Mouse (Mus musculus) midbrain, postnatal 0 days (tissue): ENCODE data around the gene Arhgap40. TPM values are rescaled to one million over a fixed set of nuclear protein-coding genes. Genes with fewer than 3 reads are reported as not detected.

Experiments used
- ATAC-seq: fragments of 200-750 bp; cut with Nextera tagmentation; 2 replicates; pipeline ENCODE4 v1.8.0; 2017; ENCODE audit warnings: moderate number of reproducible peaks, mild to moderate bottlenecking, moderate TSS enrichment, moderate library complexity; ENCODE audit not compliant: low FRiP score
- DNase-seq: peaks from one replicate; pipeline ENCODE4 v3.0.0-alpha.2; 2015; ENCODE audit warnings: low spot score
- H3K27ac ChIP-seq: fragments of 300-500 bp; sonication (generic); 2 replicates; pipeline ENCODE4 v1.5.1; 2014; ENCODE audit warnings: low read depth, mild to moderate bottlenecking, low read length, mixed read lengths
- H3K27me3 ChIP-seq: fragments of 300-500 bp; sonication (generic); 2 replicates; pipeline ENCODE4 v1.6.1; 2014; ENCODE audit warnings: low read length, control low read depth, mixed read lengths; ENCODE audit not compliant: insufficient read depth
- H3K36me3 ChIP-seq: fragments of 300-500 bp; sonication (generic); 2 replicates; pipeline ENCODE4 v1.6.1; 2014; ENCODE audit warnings: low read length, control low read depth, mixed read lengths; ENCODE audit not compliant: insufficient read depth
- H3K4me1 ChIP-seq: fragments of 300-500 bp; sonication (generic); 2 replicates; pipeline ENCODE4 v1.6.1; 2014; ENCODE audit warnings: mild to moderate bottlenecking, control low read depth, antibody characterized with exemption, low read length, mixed read lengths; ENCODE audit not compliant: insufficient read depth
- H3K4me2 ChIP-seq: fragments of 300-500 bp; sonication (generic); 2 replicates; pipeline ENCODE4 v1.6.1; 2014; ENCODE audit warnings: low read depth, mild to moderate bottlenecking, low read length, mixed read lengths; ENCODE audit not compliant: poor library complexity, severe bottlenecking
- H3K4me3 ChIP-seq: fragments of 300-500 bp; sonication (generic); 2 replicates; pipeline ENCODE4 v1.5.1; 2014; ENCODE audit warnings: low read depth, mild to moderate bottlenecking, low read length, moderate library complexity
- H3K9ac ChIP-seq: fragments of 300-500 bp; sonication (generic); replicated peaks from 2 replicates; pipeline ENCODE4 v1.6.1; 2014; ENCODE audit warnings: mild to moderate bottlenecking, low read length, moderate library complexity, mixed read lengths; ENCODE audit not compliant: poor library complexity, severe bottlenecking
- H3K9me3 ChIP-seq: fragments of 300-500 bp; sonication (generic); 2 replicates; pipeline ENCODE4 v1.6.1; 2016; ENCODE audit warnings: low read length, control low read depth
- CTCF ChIP-seq: IDR thresholded peaks from 2 replicates; pipeline ENCODE4 v1.5.1; 2016; ENCODE audit warnings: antibody characterized with exemption, mild to moderate bottlenecking
- WGBS: fragments of 180-500 bp; shearing (Covaris S2); extraction: QIAGEN DNeasy Blood & Tissue Kit; methylation state at CpG from one replicate; pipeline ENCODE4 v1.1.7; 2014; 5-methylcytosine and 5-hydroxymethylcytosine counted together
- polyA plus RNA-seq: library from polyadenylated mRNA; unstranded; fragments of >200 nt; fragmentation: Nextera tagmentation; extraction: Ambion mirVana; gene quantifications from 2 replicates; pipeline ENCODE4 v1.2.1, GENCODE M21; 2015
- total RNA-seq: library from RNA; depleted of rRNA; stranded (reverse); fragments of >200 nt; gene quantifications from 2 replicates; pipeline ENCODE4 v1.2.3, GENCODE M21; 2014

Arhgap40 gene
- total and polyA plus RNA-seq, 2 experiments from 2014 or later, result 0.55 to 0.65 TPM

DNA sequence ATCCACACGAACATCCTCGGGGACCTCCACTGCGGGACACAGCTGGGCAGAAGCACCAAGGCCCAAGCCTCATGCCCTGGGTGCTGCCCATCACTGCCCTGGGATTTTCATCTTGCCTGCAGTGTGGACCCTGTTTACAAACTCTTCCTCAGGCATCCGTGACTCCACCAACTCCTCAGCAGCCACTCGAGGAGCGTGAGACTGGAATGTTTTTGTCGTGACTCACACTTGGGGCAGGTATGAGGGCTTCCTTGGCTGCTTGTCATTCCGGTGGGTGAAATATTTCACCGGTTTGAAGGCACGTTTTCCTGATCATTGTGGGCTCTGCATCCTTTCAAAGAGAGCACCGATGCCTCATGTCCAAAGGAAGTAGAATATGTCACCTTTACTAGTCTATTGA is 6.5 kb downstream of the Arhgap40 start:
- H3K27me3 ChIP-seq, result no peaks in the 10 kb centered on the region
- DNase-seq (no peak), ATAC-seq (no peak)
- no peaks in the 10 kb centered on the region for H3K9me3 ChIP-seq
- no peaks in the 10 kb centered on the region for H3K4me1 ChIP-seq
- no peak overlapping the region for H3K27ac ChIP-seq
- H3K9ac ChIP-seq, result no peak overlapping the region
- H3K4me2 ChIP-seq, result no peak overlapping the region
- 84% methylated on average over 11 of the region's 11 CpGs for WGBS
- no peak overlapping the region for H3K4me3 ChIP-seq
- no peaks in the 10 kb centered on the region; the same call in 1 of the 2 replicates for H3K36me3 ChIP-seq
- no peak for TF ChIP-seq CTCF

DNA sequence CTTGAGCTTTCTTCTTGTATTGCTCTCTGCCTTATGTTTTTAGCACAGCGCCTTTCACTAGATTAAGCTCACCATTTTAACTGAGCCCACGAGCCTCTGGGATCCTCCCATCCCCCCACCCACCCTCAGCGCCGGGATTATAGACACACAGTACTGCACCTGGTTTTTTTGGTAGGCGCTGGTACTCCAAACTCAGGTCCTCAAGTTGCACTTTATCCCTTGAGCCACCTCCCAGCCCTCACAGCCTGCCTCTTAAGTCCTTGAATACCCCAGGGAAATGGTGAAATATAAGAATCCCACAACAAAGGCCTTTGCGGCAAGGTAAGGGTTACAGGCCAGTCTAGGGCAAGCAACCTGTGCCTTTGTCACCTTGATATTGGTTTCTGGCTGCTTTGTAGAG is 7.2 kb downstream of the Arhgap40 start:
- no peak overlapping the region for H3K27ac ChIP-seq
- no peaks in the 10 kb centered on the region for H3K9me3 ChIP-seq
- H3K4me2 ChIP-seq, result no peak overlapping the region
- 83% methylated on average over 6 of the region's 6 CpGs for WGBS
- H3K4me3 ChIP-seq, result no peak overlapping the region
- H3K27me3 ChIP-seq, result no peaks in the 10 kb centered on the region
- no peak for DNase-seq
- TF ChIP-seq CTCF, result no peak
- H3K4me1 ChIP-seq, result no peaks in the 10 kb centered on the region
- no peak overlapping the region for H3K9ac ChIP-seq
- no peaks in the 10 kb centered on the region; the same call in 1 of the 2 replicates for H3K36me3 ChIP-seq
- no peak for ATAC-seq

DNA sequence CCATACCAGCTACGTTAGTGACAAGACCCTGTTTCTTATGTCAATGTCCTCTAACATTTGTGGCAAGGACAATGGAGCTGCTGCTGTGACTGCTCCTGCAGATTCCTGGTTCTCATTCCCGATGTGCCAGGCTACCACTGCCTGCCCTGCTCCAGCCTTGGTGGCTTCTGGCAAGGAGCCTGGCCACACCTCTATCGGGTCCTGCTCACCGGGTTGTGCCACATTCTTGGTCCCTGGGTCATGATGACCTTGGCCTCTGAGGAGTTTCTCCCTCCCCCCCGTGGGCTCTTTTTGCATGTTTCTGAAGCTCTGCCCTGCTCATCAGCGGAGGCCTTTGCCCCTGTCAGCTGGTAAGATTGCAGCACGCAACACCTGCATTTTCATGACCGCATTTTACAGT is 10.5 kb downstream of the Arhgap40 start:
- Histone ChIP-seq H3K9me3 (no peaks in the 10 kb centered on the region), H3K27ac (no peak overlapping the region), H3K4me1 (no peaks in the 10 kb centered on the region), H3K4me2 (no peak overlapping the region), H3K27me3 (no peaks in the 10 kb centered on the region), H3K9ac (no peak overlapping the region), H3K4me3 (no peak overlapping the region), H3K36me3 (no peaks in the 10 kb centered on the region; the same call in 1 of the 2 replicates)
- ATAC-seq, result no peak
- no peak for DNase-seq
- 81% methylated on average over 8 of the region's 8 CpGs for WGBS
- no peak for TF ChIP-seq CTCF

DNA sequence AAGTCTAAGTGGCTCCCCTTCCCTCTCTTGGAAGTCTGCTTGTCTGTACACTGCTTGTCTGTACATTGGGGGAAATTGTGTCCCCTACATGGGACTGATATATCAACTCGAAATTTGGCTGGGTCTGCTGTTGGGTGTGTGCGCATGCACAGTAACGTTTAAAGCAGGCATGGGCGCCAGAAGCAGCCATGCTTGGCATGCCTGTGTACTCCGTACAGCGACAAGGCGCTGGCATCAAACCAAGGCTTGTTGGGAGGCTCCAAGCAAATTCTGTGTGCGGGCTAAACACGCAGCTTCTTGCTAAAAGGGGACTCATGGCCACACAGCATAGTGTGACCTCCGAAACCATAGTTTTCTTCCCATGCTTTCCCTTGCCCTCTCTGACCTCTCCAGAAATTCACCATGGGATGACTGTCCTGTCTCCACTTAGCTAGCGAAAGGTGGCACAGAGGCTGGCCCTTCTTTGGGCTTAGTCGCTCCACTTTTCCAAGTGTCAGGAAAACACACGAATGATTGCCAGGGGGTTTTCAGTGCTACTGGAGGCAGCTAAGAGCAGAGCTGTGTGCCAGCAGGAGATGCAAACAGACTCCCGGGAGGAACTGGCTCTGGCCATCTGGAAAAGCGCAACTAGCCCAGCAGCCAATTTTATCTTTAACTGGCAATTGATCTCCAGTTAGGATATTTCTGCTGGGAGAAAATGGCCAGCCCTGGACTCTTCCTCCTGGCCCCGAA is 11.7 kb downstream of the Arhgap40 start:
- H3K4me1 ChIP-seq, result no peaks in the 10 kb centered on the region
- H3K27me3 ChIP-seq, result no peaks in the 10 kb centered on the region
- no peak overlapping the region for H3K4me2 ChIP-seq
- no peak overlapping the region for H3K27ac ChIP-seq
- no peaks in the 10 kb centered on the region; the same call in 1 of the 2 replicates for H3K36me3 ChIP-seq
- H3K4me3 ChIP-seq, result no peak overlapping the region
- no peak for ATAC-seq
- no peak for TF ChIP-seq CTCF
- WGBS, result 80% methylated on average over 16 of the region's 16 CpGs
- peak; percentile 59 for DNase-seq
- H3K9me3 ChIP-seq, result no peaks in the 10 kb centered on the region
- no peak overlapping the region for H3K9ac ChIP-seq

DNA sequence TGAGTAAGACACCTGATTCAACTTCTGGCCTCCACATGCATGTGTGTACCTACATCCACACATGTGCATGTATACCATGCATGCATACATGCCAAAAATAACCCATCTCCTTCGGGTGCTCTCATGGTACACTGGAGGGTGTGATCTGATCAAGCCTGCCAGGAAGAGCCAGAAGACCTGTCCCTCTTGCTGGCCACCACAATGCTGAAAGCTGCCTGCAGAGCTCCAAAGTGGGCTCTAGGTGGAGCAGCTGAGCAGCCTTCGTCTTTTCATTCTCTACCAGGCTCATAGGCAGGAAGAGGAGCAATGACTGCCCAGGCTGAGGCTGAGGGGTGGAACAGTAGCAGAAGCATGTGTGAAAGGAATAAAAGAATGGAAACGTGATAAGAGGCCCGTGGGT is 21.5 kb downstream of the Arhgap40 start:
- ATAC-seq (peak; percentile 68; the same call in 1 of the 2 replicates), DNase-seq (peak; percentile 76)
- H3K27me3 ChIP-seq, result no peaks in the 10 kb centered on the region
- H3K4me3 ChIP-seq, result no peak overlapping the region
- peak; percentile 94 for TF ChIP-seq CTCF
- no peaks in the 10 kb centered on the region for H3K9me3 ChIP-seq
- H3K27ac ChIP-seq, result no peak overlapping the region
- H3K4me2 ChIP-seq, result no peak overlapping the region
- 2% methylated on average over 4 of the region's 4 CpGs for WGBS
- H3K9ac ChIP-seq, result no peak overlapping the region
- H3K36me3 ChIP-seq, result no peaks in the 10 kb centered on the region
- no peaks in the 10 kb centered on the region for H3K4me1 ChIP-seq

DNA sequence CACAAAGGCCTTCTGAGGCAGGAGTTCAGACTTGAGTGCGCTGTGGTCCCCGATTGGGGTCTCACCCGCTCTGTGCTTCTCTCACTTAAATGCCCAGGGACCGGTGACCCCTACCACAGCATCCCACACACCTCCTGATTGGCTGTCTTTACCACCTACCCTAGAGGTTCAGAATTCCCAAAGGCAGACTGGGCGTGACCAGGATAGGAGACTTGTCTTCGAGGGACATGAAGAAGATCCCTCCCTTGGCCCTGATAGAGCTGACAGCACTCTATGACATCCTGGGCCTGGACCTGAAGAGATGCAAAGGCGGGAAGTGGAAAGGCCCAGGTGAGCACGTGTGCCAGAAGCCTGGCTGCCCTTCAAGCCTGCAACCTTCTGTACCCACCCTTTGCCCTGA is 22.0 kb downstream of the Arhgap40 start:
- Histone ChIP-seq H3K9ac (no peak overlapping the region), H3K27me3 (no peaks in the 10 kb centered on the region), H3K4me2 (no peak overlapping the region), H3K4me1 (no peaks in the 10 kb centered on the region), H3K27ac (no peak overlapping the region), H3K36me3 (no peaks in the 10 kb centered on the region), H3K9me3 (no peaks in the 10 kb centered on the region), H3K4me3 (no peak overlapping the region)
- no peak for TF ChIP-seq CTCF
- ATAC-seq (no peak), DNase-seq (no peak)
- 78% methylated on average over 8 of the region's 8 CpGs for WGBS
